Mouse (Mus musculus) stomach, postnatal 0 days (tissue): Measurements from ENCODE around the gene Ano10. TPM values are rescaled to one million over a fixed set of nuclear protein-coding genes. Genes with fewer than 3 reads are reported as not detected.

ENCODE experiments used
- ATAC-seq: fragments of 200-750 bp; cut with Nextera tagmentation; 2 replicates; pipeline ENCODE4 v1.8.0; 2017; ENCODE audit not compliant: low FRiP score, low TSS enrichment
- DNase-seq: peaks from one replicate; pipeline ENCODE4 v3.0.0-alpha.2; 2016; ENCODE audit warnings: low spot score
- H3K27ac ChIP-seq: fragments of 300-500 bp; sonication (generic); replicated peaks from 2 replicates; pipeline ENCODE4 v1.5.1; 2014; ENCODE audit warnings: mild to moderate bottlenecking, control low read depth
- H3K27me3 ChIP-seq: fragments of 300-500 bp; sonication (generic); 2 replicates; pipeline ENCODE4 v1.6.1; 2014; ENCODE audit warnings: low read length; ENCODE audit not compliant: control insufficient read depth, insufficient read depth
- H3K36me3 ChIP-seq: fragments of 300-500 bp; sonication (generic); 2 replicates; pipeline ENCODE4 v1.6.1; 2014; ENCODE audit warnings: low read length, mixed read lengths; ENCODE audit not compliant: control insufficient read depth, insufficient read depth
- H3K4me1 ChIP-seq: fragments of 300-500 bp; sonication (generic); replicated peaks from 2 replicates; pipeline ENCODE4 v1.6.1; 2014; ENCODE audit warnings: antibody characterized with exemption; ENCODE audit not compliant: control insufficient read depth, insufficient read depth
- H3K4me2 ChIP-seq: fragments of 300-500 bp; sonication (generic); replicated peaks from 2 replicates; pipeline ENCODE4 v1.6.1; 2014; ENCODE audit warnings: low read depth, mild to moderate bottlenecking, control low read depth, moderate library complexity
- H3K4me3 ChIP-seq: fragments of 300-500 bp; sonication (generic); 2 replicates; pipeline ENCODE4 v1.5.1; 2014; ENCODE audit warnings: low read depth, low read length, control low read depth
- H3K9ac ChIP-seq: fragments of 300-500 bp; sonication (generic); 2 replicates; pipeline ENCODE4 v1.6.1; 2014; ENCODE audit warnings: mild to moderate bottlenecking, low read length, control low read depth, mixed read lengths
- H3K9me3 ChIP-seq: fragments of 300-500 bp; sonication (generic); 2 replicates; pipeline ENCODE4 v1.6.1; 2016; ENCODE audit warnings: low read length; ENCODE audit not compliant: control insufficient read depth
- CTCF ChIP-seq: IDR thresholded peaks from 2 replicates; pipeline ENCODE4 v1.5.1; 2016; ENCODE audit warnings: antibody characterized with exemption, low read depth, mild to moderate bottlenecking, moderate library complexity
- EP300 ChIP-seq: optimal IDR thresholded peaks from 2 replicates; pipeline ENCODE3; 2016; ENCODE audit warnings: antibody characterized with exemption
- WGBS: fragments of 180-500 bp; shearing (Covaris S2); extraction: QIAGEN DNeasy Blood & Tissue Kit; methylation state at CpG from one replicate; pipeline ENCODE4 v1.1.7; 2014; 5-methylcytosine and 5-hydroxymethylcytosine counted together
- polyA plus RNA-seq: library from polyadenylated mRNA; unstranded; fragments of >200 nt; fragmentation: Nextera tagmentation; extraction: Ambion mirVana; gene quantifications from 2 replicates; pipeline ENCODE4 v1.2.1, GENCODE M21; 2015

Gene Ano10
- polyA plus RNA-seq, 1 experiment from 2014 or later: 30.8 TPM

DNA sequence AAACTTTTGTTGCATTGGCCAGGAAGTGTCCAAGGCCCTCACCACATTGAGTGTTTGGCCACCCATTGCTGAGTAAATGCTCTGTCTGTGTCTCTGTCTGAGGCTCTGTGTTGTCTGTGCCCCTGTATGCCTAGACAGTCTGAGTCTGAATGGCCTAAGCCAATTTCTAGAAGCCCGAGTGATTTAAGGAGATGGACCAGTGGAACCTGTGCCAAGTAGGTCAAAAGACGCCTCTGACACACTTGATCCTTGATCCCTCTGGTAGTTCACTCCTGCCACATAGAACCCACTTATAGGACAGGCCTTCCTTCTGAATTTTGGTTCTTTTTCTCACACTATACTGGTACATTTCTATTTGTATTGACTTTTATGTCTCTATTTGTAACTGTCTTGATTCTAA is 17.6 kb downstream of the Ano10 start:
- WGBS: 88% methylated on average over 2 of the region's 2 CpGs
- no peak overlapping the region for H3K4me2 ChIP-seq
- DNase-seq: no peak
- H3K4me3 ChIP-seq: no peak overlapping the region
- no peaks in the 10 kb centered on the region for H3K27me3 ChIP-seq
- H3K36me3 ChIP-seq: peaks cover 2% of the 10 kb centered on the region; the same call in 1 of the 2 replicates
- no peak for ATAC-seq
- H3K9ac ChIP-seq: no peak overlapping the region
- no peaks in the 10 kb centered on the region for H3K4me1 ChIP-seq
- no peak for TF ChIP-seq CTCF
- TF ChIP-seq EP300: no peak
- H3K9me3 ChIP-seq: no peaks in the 10 kb centered on the region
- no peak overlapping the region for H3K27ac ChIP-seq

DNA sequence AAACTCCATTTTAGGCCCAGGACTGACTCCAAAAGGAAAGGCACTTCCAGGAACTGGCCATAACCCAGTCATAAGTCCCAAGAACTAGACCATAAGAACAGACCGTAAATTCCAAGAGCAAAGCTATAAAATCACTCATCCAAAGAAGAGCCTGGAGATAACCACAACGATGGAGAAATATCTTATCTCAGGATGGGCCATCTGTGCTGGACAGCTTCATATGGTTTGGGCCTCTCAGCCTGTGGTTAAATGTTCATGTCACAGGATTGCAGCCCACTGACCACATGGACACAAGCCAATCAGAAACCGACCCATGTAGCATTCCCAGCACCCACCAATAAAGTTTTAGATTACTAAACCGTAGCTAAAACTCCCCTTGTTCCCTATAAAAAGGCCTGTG is 18.1 kb downstream of the Ano10 start:
- H3K9ac ChIP-seq: no peak overlapping the region
- peaks cover 2% of the 10 kb centered on the region; the same call in 1 of the 2 replicates for H3K36me3 ChIP-seq
- H3K4me3 ChIP-seq: no peak overlapping the region
- ATAC-seq (no peak), DNase-seq (no peak)
- no peaks in the 10 kb centered on the region for H3K27me3 ChIP-seq
- no peaks in the 10 kb centered on the region for H3K9me3 ChIP-seq
- H3K4me2 ChIP-seq: no peak overlapping the region
- no peak overlapping the region for H3K27ac ChIP-seq
- no peak for TF ChIP-seq CTCF
- no peak for TF ChIP-seq EP300
- no peaks in the 10 kb centered on the region for H3K4me1 ChIP-seq
- 95% methylated on average over 4 of the region's 4 CpGs for WGBS

DNA sequence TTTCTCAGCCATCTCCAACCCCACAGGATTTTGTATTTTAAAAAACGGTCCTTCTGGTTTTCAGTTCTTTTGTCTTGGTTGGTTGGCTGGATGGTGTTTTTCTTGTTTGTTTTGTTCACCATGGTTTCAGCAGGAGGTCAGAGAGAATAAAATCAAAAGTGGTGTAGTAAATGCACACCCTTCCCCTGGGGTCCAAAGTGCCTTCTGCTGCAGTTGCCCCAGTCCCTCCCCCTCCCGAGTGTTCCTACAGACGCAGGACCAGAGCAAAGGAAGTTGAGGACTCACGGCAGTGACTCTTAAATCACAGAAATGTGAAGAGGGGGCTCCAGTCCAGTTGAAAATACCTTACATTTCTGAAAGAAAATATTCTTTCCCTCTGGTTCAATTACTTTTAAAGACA is 19.9 kb downstream of the Ano10 start:
- Histone ChIP-seq H3K4me1 (no peaks in the 10 kb centered on the region), H3K9me3 (no peaks in the 10 kb centered on the region), H3K36me3 (peaks cover 2% of the 10 kb centered on the region; the same call in 1 of the 2 replicates), H3K27ac (no peak overlapping the region), H3K4me2 (no peak overlapping the region), H3K27me3 (no peaks in the 10 kb centered on the region), H3K9ac (no peak overlapping the region), H3K4me3 (no peak overlapping the region)
- DNase-seq (no peak), ATAC-seq (no peak)
- WGBS: 71% methylated on average over 4 of the region's 4 CpGs
- TF ChIP-seq CTCF (no peak), EP300 (no peak)

DNA sequence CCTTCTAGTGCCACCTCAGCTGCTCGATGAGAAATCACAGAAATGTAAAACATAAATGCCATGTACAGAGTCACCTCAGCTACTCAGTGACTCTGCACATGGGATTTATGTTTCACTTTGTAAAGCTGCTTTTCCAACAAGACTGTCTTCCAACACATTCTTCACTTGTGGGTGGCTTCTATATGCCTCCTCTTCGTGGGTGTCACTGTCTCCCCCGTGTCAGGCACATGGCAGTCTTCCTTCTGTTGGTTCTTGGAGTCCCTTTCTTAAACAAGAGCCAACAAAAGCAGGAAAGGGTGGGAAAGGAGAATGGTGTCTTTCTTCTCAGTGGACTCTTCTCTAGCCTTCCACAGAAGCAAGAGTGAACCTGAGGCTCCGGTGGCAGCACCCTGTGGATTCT is 20.3 kb downstream of the Ano10 start:
- no peak for ATAC-seq
- no peak for DNase-seq
- Histone ChIP-seq H3K9me3 (no peaks in the 10 kb centered on the region), H3K27me3 (no peaks in the 10 kb centered on the region), H3K27ac (no peak overlapping the region), H3K36me3 (peaks cover 2% of the 10 kb centered on the region; the same call in 1 of the 2 replicates), H3K4me2 (no peak overlapping the region), H3K4me1 (no peaks in the 10 kb centered on the region), H3K4me3 (no peak overlapping the region), H3K9ac (no peak overlapping the region)
- TF ChIP-seq CTCF (no peak), EP300 (no peak)
- 82% methylated on average over 4 of the region's 4 CpGs for WGBS

DNA sequence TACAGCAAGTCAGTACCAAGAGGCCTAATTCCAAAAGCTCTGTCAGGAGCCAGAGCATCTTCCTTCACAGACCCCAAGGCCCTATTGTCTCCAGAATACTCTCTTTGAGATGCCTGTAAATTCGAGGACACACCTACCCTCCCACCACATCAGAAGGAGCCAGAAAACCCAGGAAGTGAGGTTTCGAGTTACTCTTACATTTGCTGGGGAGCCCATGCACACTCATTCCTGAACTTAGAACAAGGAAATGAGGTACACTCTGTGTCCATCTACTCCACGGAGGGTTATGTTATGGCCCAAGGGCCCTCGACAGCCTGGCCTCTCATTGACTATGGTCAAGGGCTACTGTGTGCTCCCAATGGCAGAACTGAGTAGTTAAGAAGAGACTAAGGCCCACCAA is 22.4 kb downstream of the Ano10 start:
- DNase-seq (no peak), ATAC-seq (no peak)
- Histone ChIP-seq H3K9ac (no peak overlapping the region), H3K4me2 (no peak overlapping the region), H3K4me3 (no peak overlapping the region), H3K9me3 (no peaks in the 10 kb centered on the region), H3K4me1 (no peaks in the 10 kb centered on the region), H3K27ac (no peak overlapping the region), H3K27me3 (no peaks in the 10 kb centered on the region), H3K36me3 (peaks cover 2% of the 10 kb centered on the region; the same call in 1 of the 2 replicates)
- TF ChIP-seq CTCF (no peak), EP300 (no peak)
- 69% methylated on average over 4 of the region's 4 CpGs for WGBS

DNA sequence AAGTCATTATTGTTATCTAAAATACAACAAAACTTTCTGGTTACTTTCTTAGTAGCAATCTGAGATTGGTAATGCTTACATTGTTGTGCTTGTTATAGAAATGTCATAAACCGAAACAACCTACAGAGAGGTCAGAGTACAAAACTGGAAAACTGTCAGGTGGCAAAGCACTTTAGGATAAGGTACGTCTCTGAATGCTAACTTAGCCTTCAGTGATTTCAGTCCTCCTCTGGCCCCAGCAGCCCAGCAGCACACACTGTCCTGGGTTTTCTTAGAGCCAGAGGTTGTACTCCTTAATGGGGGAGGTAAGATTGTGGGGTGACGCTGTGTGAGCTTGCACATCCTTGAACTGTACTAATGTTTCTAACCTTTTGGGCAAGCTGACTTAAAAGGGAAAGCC is 22.9 kb downstream of the Ano10 start:
- H3K27ac ChIP-seq: no peak overlapping the region
- H3K4me1 ChIP-seq: no peaks in the 10 kb centered on the region
- 89% methylated on average over 3 of the region's 3 CpGs for WGBS
- H3K9me3 ChIP-seq: no peaks in the 10 kb centered on the region
- H3K4me2 ChIP-seq: no peak overlapping the region
- no peak for DNase-seq
- H3K9ac ChIP-seq: no peak overlapping the region
- peaks cover 4% of the 10 kb centered on the region; the same call in 1 of the 2 replicates for H3K36me3 ChIP-seq
- no peak for TF ChIP-seq EP300
- no peak for TF ChIP-seq CTCF
- ATAC-seq: no peak
- H3K4me3 ChIP-seq: no peak overlapping the region
- H3K27me3 ChIP-seq: no peaks in the 10 kb centered on the region
